Mouse (Mus musculus) heart, embryonic 15.5 days (tissue): Measurements from ENCODE around the gene Plekhh1. TPM values are rescaled to one million over a fixed set of nuclear protein-coding genes. Genes with fewer than 3 reads are reported as not detected.
A peak's percentile ranks its signal among the peaks of the same experiment; 100 is the strongest.

Source experiments
- ATAC-seq: fragments of 200-750 bp; cut with Nextera tagmentation; replicated peaks from 2 replicates; pipeline ENCODE4 v1.8.0; 2017; ENCODE audit warnings: low read depth, moderate TSS enrichment; ENCODE audit not compliant: insufficient number of reproducible peaks, insufficient read depth, low FRiP score
- H3K27ac ChIP-seq: fragments of 300-500 bp; sonication (generic); 2 replicates; pipeline ENCODE4 v1.5.1; 2015; ENCODE audit warnings: mild to moderate bottlenecking, inconsistent platforms
- H3K27me3 ChIP-seq: fragments of 300-500 bp; sonication (generic); 2 replicates; pipeline ENCODE4 v1.6.1; 2015; ENCODE audit warnings: inconsistent platforms
- H3K36me3 ChIP-seq: fragments of 300-500 bp; sonication (generic); 2 replicates; pipeline ENCODE4 v1.6.1; 2015; ENCODE audit warnings: mild to moderate bottlenecking, inconsistent platforms
- H3K4me1 ChIP-seq: fragments of 300-500 bp; sonication (generic); replicated peaks from 2 replicates; pipeline ENCODE4 v1.6.1; 2015; ENCODE audit warnings: inconsistent platforms
- H3K4me2 ChIP-seq: fragments of 300-500 bp; sonication (generic); 2 replicates; pipeline ENCODE4 v1.6.1; 2015; ENCODE audit warnings: inconsistent platforms, mild to moderate bottlenecking, moderate library complexity
- H3K4me3 ChIP-seq: fragments of 300-500 bp; sonication (generic); 2 replicates; pipeline ENCODE4 v1.5.1; 2015; ENCODE audit warnings: mild to moderate bottlenecking, inconsistent platforms
- H3K9ac ChIP-seq: fragments of 300-500 bp; sonication (generic); 2 replicates; pipeline ENCODE4 v1.6.1; 2015; ENCODE audit warnings: mild to moderate bottlenecking, inconsistent platforms
- H3K9me3 ChIP-seq: fragments of 300-500 bp; sonication (generic); replicated peaks from 2 replicates; pipeline ENCODE4 v1.6.1; 2016; ENCODE audit warnings: inconsistent platforms
- WGBS: fragments of 180-500 bp; shearing (Covaris S2); methylation state at CpG from one replicate; pipeline ENCODE4 v1.1.7; 2015; ENCODE audit warnings: mixed read lengths; 5-methylcytosine and 5-hydroxymethylcytosine counted together
- polyA plus RNA-seq: library from polyadenylated mRNA; unstranded; fragments of >200 nt; fragmentation: Nextera tagmentation; extraction: Ambion mirVana; gene quantifications from 2 replicates; pipeline ENCODE4 v1.2.1, GENCODE M21; 2015

The Plekhh1 gene
- polyA plus RNA-seq, 1 experiment from 2014 or later = 1.9 TPM

- peaks cover 39% of the 10 kb centered on the region; the same call in 1 of the 2 replicates for H3K36me3 ChIP-seq
- ATAC-seq = no peak
- WGBS = 89% methylated on average over 6 of the region's 6 CpGs
These were observed 43.6 kb downstream of the Plekhh1 start for GRCm38 (mm10) chr12:79072576-79072975.

GRCm38 (mm10) chr12:79073362-79073761, 44.4 kb downstream of the Plekhh1 start:
- Histone ChIP-seq H3K9me3 (no peaks in the 10 kb centered on the region), H3K27ac (no peak overlapping the region), H3K4me3 (no peak overlapping the region), H3K27me3 (peaks cover 3% of the 10 kb centered on the region; the same call in 1 of the 2 replicates), H3K4me1 (no peaks in the 10 kb centered on the region), H3K36me3 (peaks cover 46% of the 10 kb centered on the region; the same call in 1 of the 2 replicates), H3K9ac (no peak overlapping the region), H3K4me2 (no peak overlapping the region)
- ATAC-seq = no peak
- WGBS = 88% methylated on average over 6 of the region's 6 CpGs

More at GRCm38 (mm10) chr12:79072576-79072975, 43.6 kb downstream of the Plekhh1 start:
- peaks cover 8% of the 10 kb centered on the region; the same call in 1 of the 2 replicates for H3K27me3 ChIP-seq
- no peak overlapping the region for H3K9ac ChIP-seq
- H3K4me1 ChIP-seq = no peaks in the 10 kb centered on the region
- no peak overlapping the region for H3K4me3 ChIP-seq
- H3K4me2 ChIP-seq = no peak overlapping the region
- H3K9me3 ChIP-seq = no peaks in the 10 kb centered on the region
- H3K27ac ChIP-seq = no peak overlapping the region

- H3K4me1 ChIP-seq = peaks cover 4% of the 10 kb centered on the region; the same call in 1 of the 2 replicates
- H3K9ac ChIP-seq = peak within 1 kb of the TSS; percentile 82
- no peaks in the 10 kb centered on the region for H3K9me3 ChIP-seq
- peak; percentile 95 for ATAC-seq
- under 1% methylated on average over 52 of the region's 53 CpGs for WGBS
- peak within 1 kb of the TSS; percentile 87 for H3K4me3 ChIP-seq
- H3K36me3 ChIP-seq = peaks cover 4% of the 10 kb centered on the region; the same call in 1 of the 2 replicates
- 0 out of 2 replicates have a peak within 1 kb of the TSS, but pooled peaks have one; percentile 11 for H3K27ac ChIP-seq
- H3K27me3 ChIP-seq = no peaks in the 10 kb centered on the region
- H3K4me2 ChIP-seq = peak within 1 kb of the TSS; percentile 83
These were observed 60.3 kb downstream of the Plekhh1 start, which contains the start of gene Pigh for GRCm38 (mm10) chr12:79089182-79089812. Gene Pigh, minus strand, starts transcription at chr12:79089651.

GRCm38 (mm10) chr12:79092569-79092968, 63.6 kb downstream of the Plekhh1 start:
- 38% methylated on average over 4 of the region's 4 CpGs for WGBS
- no peak for ATAC-seq
- no peak overlapping the region for H3K4me3 ChIP-seq

GRCm38 (mm10) chr12:79097106-79097752, 68.3 kb downstream of the Plekhh1 start:
- Histone ChIP-seq H3K4me2 (no peak overlapping the region), H3K9ac (no peak overlapping the region), H3K36me3 (no peaks in the 10 kb centered on the region), H3K4me3 (no peak overlapping the region), H3K4me1 (no peaks in the 10 kb centered on the region), H3K9me3 (no peaks in the 10 kb centered on the region), H3K27me3 (peaks cover 8% of the 10 kb centered on the region), H3K27ac (no peak overlapping the region)
- WGBS = 53% methylated on average over 3 of the region's 3 CpGs
- no peak for ATAC-seq

More at GRCm38 (mm10) chr12:79092569-79092968, 63.6 kb downstream of the Plekhh1 start:
- Histone ChIP-seq H3K27ac (no peak overlapping the region), H3K27me3 (no peaks in the 10 kb centered on the region), H3K4me2 (no peak overlapping the region), H3K4me1 (peaks cover 4% of the 10 kb centered on the region; the same call in 1 of the 2 replicates), H3K9me3 (no peaks in the 10 kb centered on the region), H3K9ac (no peak overlapping the region), H3K36me3 (no peaks in the 10 kb centered on the region)

- Histone ChIP-seq H3K27me3 (peaks cover 8% of the 10 kb centered on the region), H3K27ac (no peak overlapping the region), H3K9me3 (no peaks in the 10 kb centered on the region), H3K4me3 (no peak overlapping the region), H3K4me2 (no peak overlapping the region), H3K36me3 (no peaks in the 10 kb centered on the region), H3K4me1 (no peaks in the 10 kb centered on the region), H3K9ac (no peak overlapping the region)
- no peak for ATAC-seq
- 67% methylated on average over 3 of the region's 3 CpGs for WGBS
These were observed 74.8 kb downstream of the Plekhh1 start for GRCm38 (mm10) chr12:79103773-79104172.

GRCm38 (mm10) chr12:79104544-79104943, 75.6 kb downstream of the Plekhh1 start:
- Histone ChIP-seq H3K4me1 (no peaks in the 10 kb centered on the region), H3K9ac (no peak overlapping the region), H3K9me3 (no peaks in the 10 kb centered on the region), H3K27ac (no peak overlapping the region), H3K4me3 (no peak overlapping the region), H3K27me3 (peaks cover 8% of the 10 kb centered on the region), H3K4me2 (no peak overlapping the region), H3K36me3 (no peaks in the 10 kb centered on the region)
- 68% methylated on average over 2 of the region's 2 CpGs for WGBS
- no peak for ATAC-seq

GRCm38 (mm10) chr12:79105312-79105711, 76.3 kb downstream of the Plekhh1 start:
- WGBS = 79% methylated on average over 5 of the region's 5 CpGs
- Histone ChIP-seq H3K36me3 (no peaks in the 10 kb centered on the region), H3K4me3 (no peak overlapping the region), H3K9me3 (no peaks in the 10 kb centered on the region), H3K9ac (no peak overlapping the region), H3K4me2 (no peak overlapping the region), H3K4me1 (no peaks in the 10 kb centered on the region), H3K27ac (no peak overlapping the region), H3K27me3 (peaks cover 3% of the 10 kb centered on the region; the same call in 1 of the 2 replicates)
- ATAC-seq = no peak

GRCm38 (mm10) chr12:79118991-79119390, 90.0 kb downstream of the Plekhh1 start:
- H3K9me3 ChIP-seq = no peaks in the 10 kb centered on the region
- no peaks in the 10 kb centered on the region for H3K4me1 ChIP-seq
- H3K9ac ChIP-seq = no peak overlapping the region
- no peaks in the 10 kb centered on the region for H3K27me3 ChIP-seq
- H3K4me3 ChIP-seq = no peak overlapping the region
- no peak overlapping the region for H3K27ac ChIP-seq
- no peak for ATAC-seq
- 87% methylated on average over 4 of the region's 4 CpGs for WGBS
- no peaks in the 10 kb centered on the region for H3K36me3 ChIP-seq
- no peak overlapping the region for H3K4me2 ChIP-seq

- Histone ChIP-seq H3K27ac (no peak overlapping the region), H3K9ac (no peak overlapping the region), H3K4me2 (no peak overlapping the region), H3K27me3 (no peaks in the 10 kb centered on the region), H3K36me3 (no peaks in the 10 kb centered on the region), H3K4me1 (no peaks in the 10 kb centered on the region), H3K4me3 (no peak overlapping the region), H3K9me3 (no peaks in the 10 kb centered on the region)
- ATAC-seq = no peak
- 35% methylated on average over 3 of the region's 3 CpGs for WGBS
These were observed 93.9 kb downstream of the Plekhh1 start for GRCm38 (mm10) chr12:79122820-79123219.

GRCm38 (mm10) chr12:79130299-79131177, 101.6 kb downstream of the Plekhh1 start, which contains the start of gene Arg2:
Gene Arg2, plus strand, starts transcription at chr12:79130777.
- ATAC-seq = peak; percentile 73; the same call in 1 of the 2 replicates
- Histone ChIP-seq H3K4me3 (peak within 1 kb of the TSS; percentile 47), H3K36me3 (no peaks in the 10 kb centered on the region), H3K9me3 (no peaks in the 10 kb centered on the region), H3K4me1 (peaks cover 16% of the 10 kb centered on the region), H3K27ac (no peak within 1 kb of the TSS), H3K9ac (peak within 1 kb of the TSS; percentile 15; the same call in 1 of the 2 replicates), H3K4me2 (peak within 1 kb of the TSS; percentile 82), H3K27me3 (peaks cover 45% of the 10 kb centered on the region)
- WGBS = 1% methylated on average over 47 of the region's 47 CpGs
